Mouse (Mus musculus) right cerebral cortex, postnatal 14 days (tissue): ENCODE data around the gene Cttnbp2nl.

ENCODE experiments used
- DNase-seq: peaks from one replicate; pipeline ENCODE4 v3.0.0; 2022

The Cttnbp2nl gene

GRCm38 (mm10) chr3:105052937-105053697, at the start of gene Cttnbp2nl:
Gene Cttnbp2nl, minus strand, starts transcription at chr3:105053146.
- DNase-seq = peak; percentile 98

- DNase-seq = no peak
These were observed 47.3 kb upstream of the Cttnbp2nl start for GRCm38 (mm10) chr3:105100270-105100589.

- DNase-seq = no peak
These were observed 46.8 kb upstream of the Cttnbp2nl start for GRCm38 (mm10) chr3:105099526-105100269.

GRCm38 (mm10) chr3:105097581-105097980, 44.6 kb upstream of the Cttnbp2nl start:
- DNase-seq = no peak

- DNase-seq = no peak
These were observed 42.1 kb upstream of the Cttnbp2nl start for GRCm38 (mm10) chr3:105095026-105095425.

GRCm38 (mm10) chr3:105094448-105094847, 41.5 kb upstream of the Cttnbp2nl start:
- no peak for DNase-seq

GRCm38 (mm10) chr3:105092721-105093505, 40.0 kb upstream of the Cttnbp2nl start:
- no peak for DNase-seq

- peak; percentile 19 for DNase-seq
These were observed 38.0 kb upstream of the Cttnbp2nl start for GRCm38 (mm10) chr3:105090981-105091380.

- DNase-seq = no peak
These were observed 37.2 kb upstream of the Cttnbp2nl start for GRCm38 (mm10) chr3:105090147-105090546.

GRCm38 (mm10) chr3:105088638-105089037, 35.7 kb upstream of the Cttnbp2nl start:
- DNase-seq = no peak

- no peak for DNase-seq
These were observed 34.4 kb upstream of the Cttnbp2nl start for GRCm38 (mm10) chr3:105087344-105087743.

GRCm38 (mm10) chr3:105078231-105078826, 25.4 kb upstream of the Cttnbp2nl start:
- peak; percentile 81 for DNase-seq

- no peak for DNase-seq
These were observed 22.9 kb upstream of the Cttnbp2nl start for GRCm38 (mm10) chr3:105075796-105076195.

GRCm38 (mm10) chr3:105072536-105072935, 19.6 kb upstream of the Cttnbp2nl start:
- DNase-seq = no peak

- DNase-seq = no peak
These were observed 18.3 kb upstream of the Cttnbp2nl start for GRCm38 (mm10) chr3:105071251-105071650.

- no peak for DNase-seq
These were observed 17.6 kb upstream of the Cttnbp2nl start for GRCm38 (mm10) chr3:105070553-105070952.

GRCm38 (mm10) chr3:105066544-105066943, 13.6 kb upstream of the Cttnbp2nl start, which contains the start of gene 4930564D02Rik:
Gene 4930564D02Rik, plus strand, starts transcription at chr3:105066844.
- no peak for DNase-seq

- DNase-seq = no peak
These were observed 9.7 kb upstream of the Cttnbp2nl start for GRCm38 (mm10) chr3:105062676-105063075.

- DNase-seq = no peak
These were observed 9.0 kb upstream of the Cttnbp2nl start for GRCm38 (mm10) chr3:105061991-105062390.

GRCm38 (mm10) chr3:105061496-105061895, 8.6 kb upstream of the Cttnbp2nl start:
- no peak for DNase-seq

GRCm38 (mm10) chr3:105060992-105061391, 8.0 kb upstream of the Cttnbp2nl start:
- no peak for DNase-seq

GRCm38 (mm10) chr3:105059911-105060310, 7.0 kb upstream of the Cttnbp2nl start:
- no peak for DNase-seq
